Mouse (Mus musculus): ENCODE measurements around the gene Fam186b.
A peak's percentile ranks its signal among the peaks of the same experiment; 100 is the strongest.
"Not testable (repeated sequence)": the region's sequence is repeated elsewhere in the genome, so short reads cannot be mapped to it uniquely, and the experiment has no call there.

The Fam186b gene

DNA sequence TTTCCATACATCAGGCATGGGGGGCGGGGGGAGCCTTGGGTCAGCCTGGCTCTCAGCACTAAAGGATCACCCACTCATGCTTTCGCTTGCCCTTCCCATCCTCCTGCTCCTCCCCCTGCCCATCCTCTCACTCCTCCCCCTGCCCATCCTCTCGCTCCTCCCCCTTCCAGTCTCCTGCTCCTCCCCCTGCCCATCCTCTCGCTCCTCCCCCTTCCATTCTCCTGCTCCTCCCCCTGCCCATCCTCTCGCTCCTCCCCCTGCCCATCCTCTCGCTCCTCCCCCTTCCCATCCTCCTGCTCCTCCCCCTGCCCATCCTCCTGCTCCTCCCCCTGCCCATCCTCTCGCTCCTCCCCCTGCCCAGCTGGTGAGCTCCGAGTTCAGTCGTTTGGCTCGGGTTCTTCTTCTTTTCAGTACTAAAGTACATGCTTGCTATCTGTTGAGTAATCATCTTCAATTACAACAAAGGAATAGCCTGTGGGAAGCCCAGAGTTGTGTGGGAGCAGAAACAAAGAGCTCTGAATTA is 35.9 kb downstream of the Fam186b start:
- peak; percentile 80 for DNase-seq (ENCODE audit: extremely low spot score, low spot score)

DNA sequence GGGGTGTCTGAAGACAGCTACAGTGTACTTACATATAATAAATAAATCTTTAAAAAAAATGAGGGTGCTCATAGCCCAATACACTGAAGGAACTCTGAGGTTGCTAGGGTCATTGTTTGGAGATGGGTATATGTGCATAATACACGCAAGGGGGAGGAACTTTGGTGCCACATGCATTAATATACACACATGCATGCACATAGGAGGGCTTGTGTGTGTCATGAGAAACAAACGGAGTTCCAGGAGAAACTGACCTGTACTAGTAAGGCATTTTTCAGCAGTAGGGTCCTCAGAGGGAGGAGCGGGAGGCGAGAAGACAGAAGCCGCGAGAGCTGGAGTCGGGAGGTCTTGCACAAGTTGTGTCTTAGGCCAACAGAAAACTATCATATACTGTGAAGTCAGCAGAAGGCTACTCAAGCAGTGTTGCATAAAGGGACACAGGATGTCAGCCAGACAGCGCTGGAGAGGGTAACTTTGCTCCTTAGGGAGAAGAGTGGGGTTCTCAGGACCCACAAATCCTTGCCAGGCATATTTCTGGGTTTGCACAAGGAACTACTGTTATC is 36.4 kb downstream of the Fam186b start:
- DNase-seq (ENCODE audit: extremely low spot score, low spot score): no peak

DNA sequence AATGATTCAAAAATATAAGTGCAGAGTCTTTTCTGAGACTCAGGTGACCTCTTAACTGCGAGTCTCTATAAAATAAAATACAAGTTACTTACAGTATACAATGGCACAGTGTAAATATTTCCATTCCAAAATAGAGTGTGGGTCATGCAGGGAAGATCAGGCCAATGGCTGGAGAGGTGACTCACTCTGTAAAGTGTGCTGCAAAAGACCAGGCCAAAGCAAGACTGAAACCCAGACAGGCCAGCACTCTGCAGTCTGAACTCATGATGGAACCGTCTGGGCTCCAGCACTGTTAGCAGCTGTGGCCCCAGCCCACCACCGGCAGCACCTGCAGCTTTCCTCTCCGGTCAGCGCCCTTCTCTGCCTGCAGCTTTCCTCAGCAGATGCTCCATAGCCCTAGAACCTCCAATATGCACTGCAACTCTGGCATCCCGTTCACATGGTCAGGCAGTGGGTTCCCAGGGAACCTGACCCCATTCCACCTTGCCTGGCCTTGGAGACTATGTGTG is 40.4 kb downstream of the Fam186b start:
- DNase-seq (ENCODE audit: extremely low spot score, low spot score): no peak

DNA sequence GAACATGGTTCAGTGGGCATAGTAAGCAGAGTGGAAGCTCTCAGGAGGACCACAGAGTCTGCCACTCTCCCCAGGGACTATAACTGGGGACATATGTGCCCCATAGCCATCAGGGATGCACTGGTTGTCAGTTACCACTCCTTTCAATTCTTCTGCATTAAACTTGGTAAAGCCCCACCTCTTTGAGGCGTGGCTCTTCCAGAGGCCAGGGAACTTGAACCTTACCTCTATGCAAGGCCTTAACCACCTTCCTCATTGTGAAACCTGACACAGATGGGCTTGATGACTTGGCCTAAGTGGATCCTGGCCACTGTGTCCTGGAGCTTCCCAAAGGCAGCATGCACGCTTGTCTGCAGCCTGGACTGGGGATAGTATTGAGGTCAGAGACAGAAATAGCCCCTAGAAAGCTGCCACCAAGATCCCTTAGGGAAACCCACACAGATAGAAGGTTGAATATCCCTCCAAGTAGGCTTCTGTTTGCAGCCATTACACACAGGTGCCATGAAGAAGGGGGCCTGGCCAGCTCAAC is 41.1 kb downstream of the Fam186b start:
- DNase-seq (ENCODE audit: extremely low spot score, low spot score): no peak

DNA sequence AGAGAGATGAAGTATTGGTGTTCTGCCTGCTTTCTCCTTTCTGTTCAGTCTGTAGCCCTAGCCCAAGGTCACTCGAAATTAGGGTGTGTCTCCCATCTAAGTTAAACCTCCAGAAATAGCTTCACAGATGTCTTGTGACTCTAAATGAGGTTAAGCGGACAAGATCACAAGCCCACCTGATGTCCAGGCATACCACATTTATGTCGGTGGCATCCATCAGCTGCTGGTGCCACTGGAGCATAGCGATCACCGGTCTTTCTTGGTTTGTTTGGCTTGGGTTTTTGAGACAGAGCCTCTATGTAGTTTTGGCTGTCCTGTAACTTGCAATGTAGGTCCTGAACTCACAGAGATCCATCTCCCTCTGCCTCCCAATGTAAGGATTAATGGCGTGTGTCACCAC is 41.9 kb downstream of the Fam186b start:
- DNase-seq (ENCODE audit: extremely low spot score, low spot score): no peak

DNA sequence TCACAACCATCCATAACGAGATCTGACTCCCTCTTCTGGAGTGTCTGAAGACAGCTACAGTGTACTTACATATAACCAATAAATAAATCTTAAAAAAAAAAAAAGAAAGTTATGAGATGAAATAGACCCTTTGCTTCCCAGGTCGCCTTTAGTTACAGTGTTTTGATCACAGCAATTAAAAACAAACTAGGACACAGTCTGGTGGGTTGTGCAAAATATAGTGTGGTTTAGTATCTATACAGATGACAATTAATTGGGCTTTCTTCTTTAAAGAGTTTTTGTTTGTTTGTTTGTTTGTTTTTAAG is 42.6 kb downstream of the Fam186b start:
- not testable (repeated sequence) for DNase-seq (ENCODE audit: extremely low spot score, low spot score)

DNA sequence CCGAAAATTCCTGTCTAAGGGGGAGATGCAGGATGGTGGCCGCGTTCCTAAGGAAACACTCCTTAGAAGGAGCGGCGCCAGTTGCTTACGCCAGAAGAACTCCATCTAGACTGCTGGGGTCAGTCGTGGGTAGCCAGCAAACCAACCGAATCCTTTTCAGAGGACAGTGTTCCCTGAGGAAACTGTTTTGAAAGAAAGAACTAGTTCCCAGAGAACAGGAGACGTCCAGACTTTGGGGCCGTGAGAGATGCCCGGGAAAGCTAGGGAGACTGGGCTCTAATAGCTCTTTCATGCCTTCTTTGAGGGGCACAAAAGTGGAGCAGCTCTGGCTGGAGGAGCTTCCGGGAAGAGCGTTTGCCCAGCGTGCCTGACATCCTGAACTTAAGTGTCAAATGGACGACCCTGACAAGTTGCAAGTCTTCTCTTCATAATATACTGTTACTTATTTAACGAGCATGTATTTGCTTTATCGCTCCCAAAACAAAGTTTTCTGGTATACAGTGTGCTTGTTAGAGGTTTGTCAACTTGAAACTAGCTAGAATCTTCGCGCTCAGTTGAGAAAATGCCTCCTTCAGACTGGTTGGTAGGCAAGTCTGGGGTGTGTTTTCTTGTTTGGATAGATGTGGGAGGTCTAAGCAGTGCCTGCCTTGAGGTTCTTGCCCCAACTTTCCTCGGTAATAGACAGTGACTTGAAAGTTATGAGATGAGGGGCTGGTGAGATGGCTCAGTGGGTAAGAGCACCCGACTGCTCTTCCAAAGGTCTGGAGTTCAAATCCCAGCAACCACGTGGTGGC is 43.1 kb downstream of the Fam186b start:
- no peak for DNase-seq (ENCODE audit: extremely low spot score, low spot score)

DNA sequence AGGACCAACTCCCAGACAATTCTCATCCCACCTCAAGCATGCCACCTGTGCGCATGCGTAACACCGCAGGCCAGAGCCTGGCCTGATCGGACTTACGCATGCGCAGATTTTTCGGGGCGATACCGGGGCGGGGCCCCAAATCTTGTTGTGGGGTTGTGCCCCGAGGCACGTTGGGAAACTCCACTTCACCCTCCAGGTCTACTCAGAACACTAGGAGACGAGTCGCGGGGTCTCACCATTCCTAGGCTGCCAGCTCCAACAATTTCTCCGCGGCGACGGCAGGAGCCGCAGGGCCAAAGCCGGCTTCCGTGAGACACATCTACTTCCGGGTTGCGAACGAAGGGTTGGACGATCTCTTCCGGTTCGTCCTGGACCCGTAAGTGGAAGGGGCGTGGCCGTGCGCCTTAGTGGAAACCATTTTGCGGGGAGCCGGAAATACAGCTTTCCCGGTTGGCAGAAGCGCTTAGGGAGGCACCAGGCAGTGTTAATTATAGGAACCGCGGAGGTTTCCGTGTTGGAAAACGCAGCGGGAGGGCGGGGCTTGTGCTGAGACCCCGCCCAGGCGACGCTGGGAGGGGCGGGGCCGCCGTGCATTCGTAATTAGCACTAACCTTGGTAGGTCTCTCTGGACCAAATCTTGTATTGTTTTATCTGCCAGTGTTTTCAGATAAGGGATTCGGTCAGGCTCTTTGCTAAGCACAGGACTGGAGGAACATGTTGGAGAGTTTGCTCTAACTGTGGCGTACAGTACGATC is 43.9 kb downstream of the Fam186b start, which contains the start of gene Mcrs1:
Gene Mcrs1 (minus strand): TSS at position 336 of the 755 bp plus-strand sequence.
- peak; percentile 96 for DNase-seq (ENCODE audit: extremely low spot score, low spot score)

DNA sequence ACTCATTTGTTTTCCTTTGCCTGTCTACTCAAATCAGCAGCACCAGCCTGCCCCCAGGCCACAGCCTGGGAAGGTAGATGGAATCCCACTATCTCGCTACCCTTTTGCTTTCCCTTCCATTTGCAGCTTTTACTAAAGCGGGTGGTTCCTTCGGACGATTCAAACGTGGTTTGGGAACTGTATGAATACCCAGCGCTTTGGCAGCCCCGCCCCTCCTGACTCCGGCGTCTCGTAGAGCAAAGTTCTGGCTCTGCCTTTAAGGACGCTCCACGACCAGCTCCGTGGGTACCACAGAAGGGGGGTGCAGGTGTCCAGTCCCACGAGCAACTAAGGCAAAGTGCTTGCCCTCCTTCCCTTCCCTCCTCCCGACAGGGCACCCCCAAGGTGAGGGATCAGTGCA is 44.6 kb downstream of the Fam186b start:
- DNase-seq (ENCODE audit: extremely low spot score, low spot score): not testable (repeated sequence)

DNA sequence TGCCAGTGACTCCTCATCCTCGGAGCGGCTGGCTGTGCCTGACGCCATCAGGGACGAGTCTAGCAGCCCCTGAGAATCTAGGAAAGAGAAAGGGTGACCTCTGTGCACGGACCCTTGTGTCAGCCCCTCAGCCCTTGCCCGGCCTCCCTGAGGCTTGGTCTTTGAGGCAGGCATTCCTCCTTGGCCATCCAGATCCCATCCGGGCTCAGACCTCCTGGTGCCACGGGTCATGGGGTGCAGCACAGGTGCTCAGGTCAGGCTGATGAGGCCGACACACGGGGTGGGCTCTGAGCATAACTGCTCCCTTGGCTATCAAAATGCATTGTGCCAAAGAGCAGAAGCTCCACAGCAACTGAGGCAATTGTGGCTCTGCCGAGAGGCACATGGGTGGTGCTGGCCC is 45.8 kb downstream of the Fam186b start:
- no peak for DNase-seq (ENCODE audit: extremely low spot score, low spot score)

DNA sequence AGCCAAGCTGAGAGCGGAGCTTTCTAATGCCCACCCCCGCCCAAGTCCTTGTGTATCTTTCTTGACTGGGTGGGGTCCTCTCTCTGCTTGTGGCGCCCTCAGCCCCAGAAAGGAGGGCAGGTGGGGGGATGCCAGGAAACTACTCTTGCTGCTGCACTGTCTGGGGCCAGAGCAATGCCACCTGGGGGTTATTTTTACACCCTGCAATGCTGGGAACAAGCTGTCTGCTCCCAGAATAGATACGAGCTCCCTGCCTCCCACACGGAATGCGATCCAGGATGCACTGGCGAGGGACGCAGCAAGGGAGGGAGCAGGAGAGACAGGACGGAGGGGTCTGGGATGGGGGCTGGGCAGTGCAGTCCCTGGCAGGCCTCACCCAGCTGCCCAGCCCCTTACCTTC is 46.7 kb downstream of the Fam186b start:
- no peak for DNase-seq (ENCODE audit: extremely low spot score, low spot score)

DNA sequence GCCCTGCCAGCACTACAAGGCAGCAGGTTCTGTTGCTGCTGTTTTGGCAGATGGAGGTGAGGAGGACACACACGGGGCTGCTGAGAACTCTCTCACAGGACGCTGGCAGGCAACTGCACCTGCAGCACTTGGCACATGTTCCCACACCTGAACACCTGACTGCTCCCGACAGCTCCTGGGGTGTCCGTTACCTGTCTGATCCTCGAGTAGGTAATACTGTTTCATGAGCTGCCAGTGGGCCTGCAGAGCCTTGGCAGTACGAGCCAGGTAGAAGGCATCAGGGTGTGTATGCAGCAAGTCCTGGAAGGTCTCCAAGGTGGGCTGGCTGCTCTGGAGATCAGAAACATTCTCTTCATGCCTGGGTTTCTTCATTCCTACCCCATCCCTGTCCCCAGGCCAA is 49.0 kb downstream of the Fam186b start:
- not testable (repeated sequence) for DNase-seq (ENCODE audit: extremely low spot score, low spot score)

DNA sequence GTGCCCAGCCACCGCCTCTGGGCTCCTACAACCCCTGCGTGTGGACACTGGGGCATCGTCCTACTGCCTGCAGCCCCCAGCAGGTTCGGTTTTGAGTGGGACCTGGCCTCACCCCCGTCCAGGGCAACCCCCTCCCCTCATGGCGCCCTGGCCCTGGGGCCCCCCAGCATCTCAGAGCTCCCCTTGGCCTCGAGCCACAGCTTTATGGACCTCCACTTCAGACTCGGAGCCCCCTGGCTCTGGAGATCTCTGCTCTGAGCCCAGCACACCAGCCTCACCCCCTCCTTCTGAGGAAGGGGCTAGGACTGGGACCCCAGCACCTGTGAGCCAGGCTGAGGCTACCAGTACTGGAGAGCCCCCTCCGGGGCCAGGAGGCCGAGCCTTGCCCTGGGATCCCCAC is 53.6 kb downstream of the Fam186b start:
- DNase-seq (ENCODE audit: extremely low spot score, low spot score): no peak

DNA sequence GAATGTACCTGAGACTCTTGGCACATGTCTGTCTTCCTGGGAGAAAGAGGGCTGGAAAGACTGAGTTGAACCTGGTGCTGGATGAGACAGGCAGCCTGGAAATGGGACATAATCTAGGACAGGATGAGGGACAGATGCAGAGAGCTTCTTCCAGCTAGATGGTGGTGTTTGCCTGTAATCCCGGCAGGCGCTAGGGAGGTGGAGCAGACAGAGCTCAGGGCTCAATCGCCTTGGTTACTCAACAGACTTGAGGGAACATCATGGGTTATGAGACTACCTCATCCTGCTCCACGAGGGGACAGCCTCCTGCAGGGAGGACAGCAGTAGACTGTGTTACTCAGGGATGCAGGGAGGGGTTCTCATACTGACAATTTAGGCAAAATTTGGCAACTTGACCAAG is 54.4 kb downstream of the Fam186b start:
- DNase-seq (ENCODE audit: extremely low spot score, low spot score): no peak

DNA sequence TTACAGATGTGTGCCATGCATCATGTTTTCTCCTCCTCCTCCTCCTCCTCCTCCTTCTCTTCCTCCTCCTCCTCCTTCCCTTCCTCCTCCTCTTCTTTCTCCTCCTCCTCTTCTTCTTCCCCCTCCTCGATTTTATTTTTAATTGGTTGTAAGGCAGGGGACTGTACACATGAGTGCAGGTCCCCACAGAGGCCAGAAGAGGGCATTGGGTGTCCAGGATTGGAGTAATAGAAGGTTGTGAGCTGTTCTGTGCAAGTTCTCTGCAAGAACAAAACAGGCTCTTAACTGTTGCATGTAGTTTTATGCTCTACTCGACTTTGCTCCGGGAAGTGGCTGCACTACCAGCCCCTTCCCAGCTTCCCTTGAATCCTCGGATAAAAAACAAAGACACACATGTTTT is 55.6 kb downstream of the Fam186b start:
- DNase-seq (ENCODE audit: extremely low spot score, low spot score): no peak

DNA sequence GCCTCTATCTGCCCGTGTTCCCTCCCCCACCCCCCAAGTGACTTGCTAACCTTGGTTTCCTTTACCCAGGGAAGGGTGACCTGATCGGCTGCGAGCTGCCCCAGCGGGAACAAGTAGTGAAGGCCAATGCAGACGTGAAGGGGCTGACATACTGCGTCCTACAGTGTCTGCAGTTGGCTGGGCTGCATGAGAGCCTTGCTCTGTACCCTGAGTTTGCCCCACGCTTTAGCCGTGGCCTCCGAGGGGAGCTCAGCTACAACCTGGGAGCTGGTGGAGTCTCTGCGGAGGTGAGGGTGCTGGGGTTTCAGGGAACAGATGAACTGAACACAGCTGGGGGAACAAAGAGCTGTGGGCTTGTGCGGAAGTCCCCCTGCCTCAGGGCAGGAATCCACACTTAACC is 57.7 kb downstream of the Fam186b start:
- DNase-seq (ENCODE audit: extremely low spot score, low spot score): no peak

DNA sequence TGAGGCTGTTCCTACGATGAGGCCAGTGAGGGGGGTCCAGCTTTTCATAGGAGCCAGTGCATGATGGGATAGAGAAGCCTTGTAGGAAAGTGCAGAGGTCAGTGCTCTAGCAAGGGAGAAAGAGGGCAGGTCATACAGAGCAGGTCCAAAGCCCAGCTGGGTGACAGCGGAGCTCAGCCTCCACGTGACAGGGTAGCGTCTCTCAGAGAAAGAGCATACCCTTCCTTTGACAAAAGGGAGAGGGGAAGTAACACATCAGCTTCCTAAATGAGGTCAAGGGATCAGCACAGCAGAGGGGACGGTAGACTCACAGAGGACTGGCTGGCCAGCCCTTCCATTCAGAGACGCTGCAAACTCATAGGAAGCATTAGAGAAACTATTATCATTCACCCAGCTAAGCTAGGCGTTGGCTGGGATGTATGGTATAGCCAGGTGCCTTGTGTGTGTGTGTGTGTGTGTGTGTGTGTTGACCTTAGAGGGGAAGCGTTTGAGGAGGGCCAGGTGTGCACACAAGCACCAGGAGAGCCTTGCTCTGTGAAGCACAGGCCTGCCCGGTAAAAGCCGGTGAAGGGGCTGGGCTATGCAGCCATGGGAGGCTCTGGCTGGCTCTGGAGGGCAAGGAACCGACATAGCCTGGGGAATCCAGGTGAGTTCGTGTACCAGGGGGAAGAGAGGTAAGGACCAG is 61.2 kb downstream of the Fam186b start:
- DNase-seq (ENCODE audit: extremely low spot score, low spot score): no peak

DNA sequence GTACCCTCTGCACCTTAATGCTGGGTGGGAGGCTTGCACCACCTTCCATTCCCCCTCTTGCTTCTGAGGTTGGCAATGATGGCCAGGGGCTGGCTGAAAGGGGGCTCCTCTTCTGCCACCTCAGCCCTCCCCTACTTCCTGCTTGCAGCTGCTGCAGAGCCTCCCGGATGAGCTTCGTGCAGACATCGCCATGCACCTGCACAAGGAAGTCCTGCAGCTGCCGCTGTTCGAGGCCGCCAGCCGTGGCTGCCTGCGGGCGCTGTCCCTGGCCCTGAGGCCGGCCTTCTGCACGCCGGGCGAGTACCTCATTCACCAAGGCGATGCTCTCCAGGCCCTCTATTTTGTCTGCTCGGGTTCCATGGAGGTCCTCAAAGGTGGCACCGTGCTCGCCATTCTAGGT is 62.0 kb downstream of the Fam186b start:
- no peak for DNase-seq (ENCODE audit: extremely low spot score, low spot score)

DNA sequence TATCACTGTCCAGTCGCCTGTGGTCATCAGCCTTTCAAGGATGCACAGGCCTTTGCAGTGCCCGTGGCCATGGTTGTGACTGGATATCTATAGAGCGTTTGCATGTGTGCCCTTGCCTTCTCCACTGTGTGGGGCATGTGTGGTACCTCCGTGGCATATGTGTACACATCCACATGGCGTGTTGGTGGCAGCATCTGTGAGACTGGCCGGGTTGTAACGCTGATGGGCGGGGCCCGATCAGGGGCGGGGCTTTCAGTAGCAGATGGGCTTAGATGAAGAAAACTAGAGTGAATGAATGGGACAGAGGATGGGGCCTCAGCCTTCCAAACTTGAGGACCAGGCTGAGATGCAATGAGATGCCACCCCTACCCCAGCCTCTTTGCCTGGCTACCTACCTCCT is 63.7 kb downstream of the Fam186b start:
- DNase-seq (ENCODE audit: extremely low spot score, low spot score): no peak

DNA sequence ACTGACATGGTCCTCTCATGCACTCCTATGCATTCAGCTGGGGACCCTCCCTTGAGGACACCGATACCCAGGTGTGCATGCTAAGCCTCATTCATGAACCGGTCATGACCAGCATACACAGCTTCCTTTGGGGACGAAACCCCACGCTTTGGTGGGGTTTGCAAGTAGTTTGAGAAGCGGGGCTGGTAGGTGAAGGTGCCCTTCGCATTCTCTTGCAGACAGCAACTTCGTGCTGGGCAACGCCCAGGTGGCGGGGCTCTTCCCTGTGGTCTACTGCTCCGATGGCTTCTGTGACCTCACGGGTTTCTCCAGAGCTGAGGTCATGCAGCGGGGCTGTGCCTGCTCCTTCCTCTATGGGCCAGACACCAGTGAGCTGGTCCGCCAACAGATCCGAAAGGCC is 69.6 kb downstream of the Fam186b start:
- peak; percentile 28 for DNase-seq (ENCODE audit: extremely low spot score, low spot score)

DNA sequence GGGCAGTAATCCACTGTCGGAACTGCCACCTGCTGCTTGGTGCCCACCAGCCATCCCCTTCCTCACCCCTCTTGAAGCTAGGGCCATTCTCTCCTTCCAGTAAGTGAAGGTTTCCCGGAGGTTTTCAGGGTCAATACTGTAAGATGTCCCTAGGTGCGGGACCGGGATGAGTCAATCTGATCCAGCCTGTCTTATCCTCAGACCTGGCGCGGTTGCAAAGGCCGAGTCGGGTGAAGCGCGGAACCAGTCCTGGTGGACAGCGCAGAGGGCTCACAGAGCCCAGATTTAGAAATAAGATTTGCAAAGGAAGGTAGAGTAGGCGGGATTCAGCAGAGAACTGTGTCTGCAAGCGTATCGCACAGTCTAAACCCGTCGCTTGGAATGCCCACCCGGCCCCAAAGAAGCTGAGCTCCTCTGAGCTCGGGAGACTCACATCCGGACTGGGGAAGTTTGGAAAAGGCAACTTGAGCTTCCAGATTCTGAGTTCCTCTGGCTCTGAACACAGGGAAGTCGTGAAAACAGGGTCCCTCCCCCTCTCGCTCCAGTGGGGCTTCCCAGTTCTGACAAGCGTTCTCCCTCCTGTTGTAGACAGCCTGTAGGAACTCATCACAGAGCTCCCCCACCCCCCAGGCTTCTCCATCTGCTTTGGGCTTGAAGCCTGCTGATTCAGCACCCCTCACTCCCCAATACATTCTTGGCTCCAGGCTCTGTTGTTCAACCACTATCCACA is 70.4 kb downstream of the Fam186b start:
- peak; percentile 49 for DNase-seq (ENCODE audit: extremely low spot score, low spot score)

All from neural tube, embryonic 10.5 days (tissue).